Mouse (Mus musculus): Measurements from ENCODE around the gene Hydin. TPM values are rescaled to one million over a fixed set of nuclear protein-coding genes. Genes with fewer than 3 reads are reported as not detected.

The Hydin gene
- total RNA-seq, 2 experiments from 2014 or later = 0.08 to 0.20 TPM

- DNase-seq (ENCODE audit: low spot score in 2 of 2) = no peak
Observed at GRCm38 (mm10) chr8:110440528-110440927, 173.8 kb downstream of the Hydin start.

DNA sequence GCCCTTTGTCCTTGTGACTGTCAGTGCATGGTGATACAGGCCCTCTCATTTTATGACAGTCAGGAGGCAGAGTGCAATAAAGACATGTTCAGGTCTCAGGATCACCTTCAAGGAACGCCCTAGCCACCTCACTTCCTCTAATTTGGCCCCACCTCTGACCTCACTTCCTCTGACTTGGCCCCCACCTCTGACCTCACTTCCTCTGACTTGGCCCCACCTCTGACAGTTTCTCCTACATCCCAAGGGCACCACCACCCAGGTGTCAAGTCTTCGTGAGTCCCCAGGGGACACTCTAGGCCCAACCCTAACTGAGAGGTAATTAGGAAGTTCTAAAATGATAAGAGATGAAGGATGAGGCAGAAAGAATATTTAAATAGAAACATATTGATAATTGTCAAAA lies 177.5 kb downstream of the Hydin start:
- no peak for DNase-seq (ENCODE audit: low spot score in 2 of 2)

- no peak for DNase-seq (ENCODE audit: low spot score in 2 of 2)
Observed at GRCm38 (mm10) chr8:110450463-110450862, 183.7 kb downstream of the Hydin start.

GRCm38 (mm10) chr8:110454466-110454865 lies 187.7 kb downstream of the Hydin start:
- DNase-seq (ENCODE audit: low spot score in 2 of 2) = no peak

DNA sequence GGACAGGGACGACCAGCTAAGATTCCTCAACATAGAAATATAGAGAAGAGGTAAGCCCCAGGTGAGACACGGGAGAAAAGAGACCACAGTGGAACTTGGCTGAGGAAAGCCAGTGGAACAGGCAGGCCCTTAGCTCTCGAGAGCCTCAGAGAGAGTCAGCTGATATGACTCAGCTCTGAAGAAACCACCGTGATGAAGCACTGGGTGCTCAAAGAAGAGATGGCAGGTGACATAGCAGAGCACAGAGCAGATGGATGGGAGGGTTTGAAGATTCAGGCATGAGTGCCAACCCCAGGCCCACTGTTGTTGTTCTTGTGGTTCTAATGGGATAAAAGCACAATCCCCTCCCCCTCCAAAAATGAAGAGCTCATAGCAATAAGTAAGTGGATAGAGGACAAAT lies 190.6 kb downstream of the Hydin start:
- DNase-seq (ENCODE audit: low spot score in 2 of 2) = no peak

- DNase-seq (ENCODE audit: low spot score in 2 of 2) = no peak
Observed at GRCm38 (mm10) chr8:110462627-110463208, 195.9 kb downstream of the Hydin start.

GRCm38 (mm10) chr8:110463773-110464460 lies 197.1 kb downstream of the Hydin start:
- DNase-seq (ENCODE audit: low spot score in 2 of 2) = no peak

- DNase-seq (ENCODE audit: low spot score in 2 of 2) = no peak
Observed at GRCm38 (mm10) chr8:110465606-110466005, 198.8 kb downstream of the Hydin start.

DNA sequence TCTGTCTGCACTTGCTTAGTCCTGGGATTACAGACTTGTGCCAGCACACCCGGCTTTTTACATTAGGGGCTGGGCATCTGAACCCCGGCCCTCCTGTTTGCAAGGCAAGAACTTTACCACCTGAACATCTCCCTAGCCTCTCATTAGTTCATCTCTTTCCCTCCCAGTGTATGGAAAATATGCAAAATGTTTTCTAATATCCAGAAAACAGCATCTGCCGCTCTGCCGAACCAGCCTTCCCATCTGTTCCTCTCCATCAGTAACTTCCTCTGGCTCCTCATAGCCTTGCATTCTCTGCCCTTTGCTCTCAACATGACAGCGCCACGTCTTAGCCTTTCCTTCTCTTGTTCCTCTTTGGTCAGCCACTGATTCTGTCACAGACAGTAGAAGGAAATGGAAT lies 210.5 kb downstream of the Hydin start:
- DNase-seq (ENCODE audit: low spot score in 2 of 2) = no peak

- no peak for DNase-seq (ENCODE audit: low spot score in 2 of 2)
Observed at GRCm38 (mm10) chr8:110478576-110478975, 211.8 kb downstream of the Hydin start.

DNA sequence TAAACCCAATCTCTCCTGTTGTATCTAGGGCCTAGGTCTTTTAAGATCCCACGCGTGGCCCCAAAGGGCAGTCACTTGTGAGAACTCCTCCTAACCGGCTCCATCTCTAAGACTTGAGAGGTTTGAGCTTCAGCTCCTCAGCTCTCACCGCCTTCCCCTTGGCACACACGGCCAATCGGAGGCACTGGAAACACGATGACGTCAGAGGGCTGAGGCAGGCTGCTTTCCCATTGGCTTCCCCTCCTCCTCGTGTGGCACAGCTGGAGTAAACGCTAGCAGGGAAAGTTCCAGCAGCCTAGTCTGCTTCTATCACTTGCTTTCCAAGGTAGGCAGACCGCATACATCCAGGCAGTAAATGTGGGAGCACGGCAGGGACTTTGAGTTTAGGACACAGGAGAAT lies 212.6 kb downstream of the Hydin start:
- DNase-seq (ENCODE audit: low spot score in 2 of 2) = no peak

- no peak for DNase-seq (ENCODE audit: low spot score in 2 of 2)
Observed at GRCm38 (mm10) chr8:110482275-110482674, 215.5 kb downstream of the Hydin start.

- no peak for DNase-seq (ENCODE audit: low spot score in 2 of 2)
Observed at GRCm38 (mm10) chr8:110485234-110485633, 218.5 kb downstream of the Hydin start.

DNA sequence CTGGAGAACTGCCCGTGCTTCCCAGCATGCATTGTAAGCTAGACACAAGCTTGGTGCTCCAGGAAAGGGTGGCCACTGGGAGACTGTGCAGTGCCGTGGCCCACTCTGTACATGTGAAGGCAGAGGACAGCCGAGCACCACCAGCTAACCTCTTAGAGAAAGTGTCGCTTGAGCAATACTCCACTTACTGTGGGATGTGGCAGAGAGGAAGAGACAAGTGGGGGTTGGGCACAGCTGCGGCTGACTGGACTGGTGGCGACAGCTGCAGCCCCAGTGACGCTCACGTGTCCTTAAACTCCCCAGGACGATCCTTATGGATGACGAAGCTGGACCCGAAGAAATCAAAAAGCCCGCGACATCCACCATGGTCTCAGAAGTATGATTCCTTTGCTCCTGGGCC lies 219.2 kb downstream of the Hydin start:
- DNase-seq (ENCODE audit: low spot score in 2 of 2) = no peak

DNA sequence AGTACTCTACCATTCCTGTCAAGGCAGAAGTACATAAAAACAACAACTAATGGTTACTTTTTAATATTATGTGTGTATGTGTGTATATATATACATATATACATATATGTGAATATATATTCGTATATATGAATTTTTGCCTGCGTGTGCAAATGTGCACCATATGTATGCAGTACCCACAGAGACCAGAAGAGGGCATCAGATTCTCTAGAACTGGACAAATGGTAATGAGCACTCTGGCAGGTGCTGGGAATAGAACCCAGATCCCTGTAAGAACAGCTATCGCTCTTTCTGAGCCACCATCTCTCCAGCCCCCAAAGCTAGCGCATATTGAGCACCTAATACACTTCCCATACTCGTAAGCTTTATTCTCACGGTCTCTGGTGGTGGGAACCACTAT lies 220.9 kb downstream of the Hydin start:
- DNase-seq (ENCODE audit: low spot score in 2 of 2) = no peak

GRCm38 (mm10) chr8:110489344-110489743 lies 222.6 kb downstream of the Hydin start:
- no peak for DNase-seq (ENCODE audit: low spot score in 2 of 2)

DNA sequence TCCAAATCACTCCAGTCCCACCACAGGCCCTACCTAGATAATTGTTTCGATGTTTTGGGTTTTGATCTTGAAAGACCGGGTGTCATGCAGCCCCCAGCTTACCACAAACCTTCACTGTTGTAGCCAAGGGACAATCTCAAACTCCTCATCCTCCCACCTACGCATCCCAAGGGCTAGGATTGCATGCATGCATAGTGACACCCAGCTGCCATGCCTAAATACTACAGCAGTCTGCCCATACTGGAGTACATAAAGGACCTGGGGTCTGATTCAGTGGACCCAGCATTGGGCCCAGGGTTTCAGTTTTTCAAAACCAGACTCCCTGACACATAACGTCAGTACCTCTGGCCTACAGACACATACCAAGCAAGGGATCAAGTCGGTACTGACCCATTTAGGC lies 224.3 kb downstream of the Hydin start:
- DNase-seq (ENCODE audit: low spot score in 2 of 2) = no peak

DNA sequence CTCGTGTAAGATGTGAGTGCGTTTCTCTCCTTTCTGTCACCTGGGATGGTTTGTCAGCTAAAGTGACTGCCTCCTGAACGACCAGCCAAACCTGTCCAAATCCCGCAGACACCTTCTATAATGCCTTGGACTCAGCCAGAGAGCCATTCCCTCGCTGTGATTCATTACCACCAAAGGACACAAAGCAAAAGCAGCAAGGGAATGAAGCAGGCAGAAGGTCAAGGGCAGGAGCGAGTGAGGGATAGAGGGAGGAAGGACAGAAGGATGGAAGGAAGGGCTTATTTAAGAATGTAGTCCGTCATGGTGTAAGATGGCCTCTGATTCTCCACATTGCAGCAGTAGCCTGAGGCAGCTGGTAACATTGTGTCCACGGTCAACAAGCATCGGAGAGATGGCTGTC lies 229.5 kb downstream of the Hydin start:
- no peak for DNase-seq (ENCODE audit: low spot score in 2 of 2)

DNA sequence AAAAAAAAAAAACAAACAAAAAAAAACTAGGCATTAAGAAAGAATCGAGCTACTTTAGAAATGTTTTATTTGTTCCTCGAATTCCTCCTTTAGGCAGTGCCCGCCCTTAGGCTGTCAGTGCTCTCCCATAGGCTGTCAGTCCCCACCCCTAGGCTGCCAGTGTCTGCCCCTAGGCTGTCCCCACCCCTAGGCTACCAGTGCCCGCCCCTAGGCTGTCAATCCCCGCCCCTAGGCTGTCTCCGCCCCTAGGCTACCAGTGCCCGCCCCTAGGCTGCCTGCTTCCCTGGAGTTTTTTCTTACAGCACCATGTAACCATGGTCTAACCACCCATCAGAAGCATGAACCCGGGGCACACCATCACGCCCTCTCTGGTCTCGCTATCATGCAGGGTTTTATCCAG lies 233.5 kb downstream of the Hydin start:
- no peak for DNase-seq (ENCODE audit: low spot score in 2 of 2)

- DNase-seq (ENCODE audit: low spot score in 2 of 2) = no peak
Observed at GRCm38 (mm10) chr8:110500661-110501060, 233.9 kb downstream of the Hydin start.

DNA sequence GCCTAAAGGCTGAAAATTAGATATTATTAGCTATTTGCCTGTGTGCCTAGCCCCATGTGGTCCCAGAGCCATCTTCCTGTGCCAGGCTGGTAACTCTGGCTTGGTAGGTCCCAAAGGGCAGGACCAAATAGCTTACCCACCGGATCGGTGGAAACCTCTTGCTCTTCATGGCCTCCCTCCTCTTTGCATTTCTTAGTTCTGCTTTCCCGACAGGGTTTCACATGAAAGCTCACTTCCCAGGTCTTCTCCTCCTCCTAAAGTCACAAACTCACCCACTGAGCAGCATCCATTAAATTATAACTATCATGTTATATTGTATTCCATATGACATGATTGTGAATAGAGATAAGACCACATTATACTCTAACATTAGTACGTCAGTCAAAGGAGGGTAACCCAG lies 234.6 kb downstream of the Hydin start:
- DNase-seq (ENCODE audit: low spot score in 2 of 2) = no peak

DNA sequence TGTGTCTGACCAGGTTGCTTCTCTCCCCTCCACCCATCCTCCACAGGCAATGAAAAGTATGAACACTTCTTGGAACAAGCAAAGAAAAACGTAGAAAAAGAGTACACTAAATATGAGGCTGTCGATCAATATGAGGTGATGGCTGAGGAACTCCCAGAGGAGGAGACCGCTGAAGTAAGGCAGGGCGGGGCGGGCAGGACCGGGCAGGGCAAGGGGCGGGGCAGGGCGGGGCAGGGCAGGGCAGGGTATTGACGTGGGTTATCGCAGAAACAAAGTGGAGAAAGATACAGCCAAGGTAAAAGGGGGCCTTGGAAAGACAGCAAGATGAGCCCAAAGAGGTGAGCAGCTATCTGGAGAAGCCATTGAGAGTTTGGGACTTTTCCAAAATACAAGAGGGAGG lies 236.1 kb downstream of the Hydin start:
- no peak for DNase-seq (ENCODE audit: low spot score in 2 of 2)

GRCm38 (mm10) chr8:110508766-110509165 lies 242.0 kb downstream of the Hydin start:
- no peak for DNase-seq (ENCODE audit: low spot score in 2 of 2)

All from adrenal gland, postnatal 4 days (tissue).